Mouse (Mus musculus) intestine, embryonic 16.5 days (tissue): Measurements from ENCODE around the gene Ankdd1b. TPM values are rescaled to one million over a fixed set of nuclear protein-coding genes. Genes with fewer than 3 reads are reported as not detected.

ENCODE experiments used
- ATAC-seq: fragments of 200-750 bp; cut with Nextera tagmentation; 2 replicates; pipeline ENCODE4 v1.8.0; 2017; ENCODE audit warnings: moderate TSS enrichment, moderate library complexity
- H3K27ac ChIP-seq: fragments of 300-500 bp; sonication (generic); 2 replicates; pipeline ENCODE4 v1.5.1; 2014; ENCODE audit warnings: mild to moderate bottlenecking, low read length
- H3K27me3 ChIP-seq: fragments of 300-500 bp; sonication (generic); replicated peaks from 2 replicates; pipeline ENCODE4 v1.6.1; 2014; ENCODE audit warnings: low read length, control low read depth, mixed read lengths; ENCODE audit not compliant: control insufficient read depth, insufficient read depth
- H3K36me3 ChIP-seq: fragments of 300-500 bp; sonication (generic); 2 replicates; pipeline ENCODE4 v1.6.1; 2014; ENCODE audit warnings: low read length, control low read depth; ENCODE audit not compliant: control insufficient read depth, insufficient read depth
- H3K4me1 ChIP-seq: fragments of 300-500 bp; sonication (generic); 2 replicates; pipeline ENCODE4 v1.6.1; 2014; ENCODE audit warnings: low read length, control low read depth, mixed read lengths; ENCODE audit not compliant: control insufficient read depth, insufficient read depth
- H3K4me2 ChIP-seq: fragments of 300-500 bp; sonication (generic); 2 replicates; pipeline ENCODE4 v1.6.1; 2014; ENCODE audit warnings: low read depth, low read length, control low read depth
- H3K4me3 ChIP-seq: fragments of 300-500 bp; sonication (generic); 2 replicates; pipeline ENCODE4 v1.5.1; 2014; ENCODE audit warnings: mild to moderate bottlenecking, low read length
- H3K9ac ChIP-seq: fragments of 300-500 bp; sonication (generic); 2 replicates; pipeline ENCODE4 v1.6.1; 2014; ENCODE audit warnings: low read depth, low read length
- H3K9me3 ChIP-seq: fragments of 300-500 bp; sonication (generic); 2 replicates; pipeline ENCODE4 v1.6.1; 2016; ENCODE audit warnings: low read length, control low read depth; ENCODE audit not compliant: control insufficient read depth
- WGBS: fragments of 180-500 bp; shearing (Covaris S2); extraction: QIAGEN DNeasy Blood & Tissue Kit; methylation state at CpG from one replicate; pipeline ENCODE4 v1.1.7; 2014; 5-methylcytosine and 5-hydroxymethylcytosine counted together
- polyA plus RNA-seq: library from polyadenylated mRNA; unstranded; fragments of >200 nt; fragmentation: Nextera tagmentation; extraction: Ambion mirVana; gene quantifications from 2 replicates; pipeline ENCODE4 v1.2.1, GENCODE M21; 2015

Gene Ankdd1b
- polyA plus RNA-seq, 1 experiment from 2014 or later, result 0.26 TPM

GRCm38 (mm10) chr13:96407040-96407439, 64.0 kb downstream of the Ankdd1b start:
- Histone ChIP-seq H3K4me2 (no peak overlapping the region), H3K27ac (no peak overlapping the region), H3K9ac (no peak overlapping the region), H3K4me1 (no peaks in the 10 kb centered on the region), H3K4me3 (no peak overlapping the region), H3K27me3 (no peaks in the 10 kb centered on the region), H3K9me3 (no peaks in the 10 kb centered on the region), H3K36me3 (peaks cover 14% of the 10 kb centered on the region; the same call in 1 of the 2 replicates)
- 0 out of 2 replicates have a peak, but pooled peaks have one; percentile 23 for ATAC-seq
- 59% methylated on average over 4 of the region's 4 CpGs for WGBS

- ATAC-seq, result no peak
- Histone ChIP-seq H3K9me3 (no peaks in the 10 kb centered on the region), H3K4me1 (no peaks in the 10 kb centered on the region), H3K27ac (no peak overlapping the region), H3K4me3 (no peak overlapping the region), H3K27me3 (no peaks in the 10 kb centered on the region), H3K36me3 (peaks cover 20% of the 10 kb centered on the region), H3K4me2 (no peak overlapping the region), H3K9ac (no peak overlapping the region)
- 88% methylated on average over 2 of the region's 2 CpGs for WGBS
Observed at GRCm38 (mm10) chr13:96405518-96405917, 65.5 kb downstream of the Ankdd1b start.

DNA sequence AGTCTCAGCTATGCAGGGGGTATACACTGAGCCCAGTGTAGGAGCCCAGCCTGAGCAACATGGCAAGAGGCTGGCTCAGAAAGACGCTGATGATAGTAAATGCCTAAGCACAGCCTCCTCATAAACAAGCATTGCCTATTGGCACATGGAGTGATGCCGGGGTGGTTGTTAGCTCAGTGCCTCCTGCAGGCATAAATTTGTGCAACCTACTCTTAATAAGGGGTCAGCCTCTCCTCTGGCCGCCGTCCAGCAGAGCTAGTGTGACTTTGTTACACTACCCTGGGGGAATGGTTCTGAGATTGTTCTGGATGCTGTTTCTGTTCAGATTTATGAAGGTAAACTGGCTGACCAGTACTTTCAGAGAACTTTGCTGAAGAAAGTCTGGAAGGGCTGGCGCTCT, 69.7 kb downstream of the Ankdd1b start:
- H3K36me3 ChIP-seq, result peaks cover 18% of the 10 kb centered on the region
- no peaks in the 10 kb centered on the region for H3K9me3 ChIP-seq
- no peak overlapping the region for H3K4me2 ChIP-seq
- no peak overlapping the region for H3K4me3 ChIP-seq
- H3K4me1 ChIP-seq, result no peaks in the 10 kb centered on the region
- H3K27me3 ChIP-seq, result no peaks in the 10 kb centered on the region
- ATAC-seq, result no peak
- no peak overlapping the region for H3K9ac ChIP-seq
- H3K27ac ChIP-seq, result no peak overlapping the region
- 96% methylated on average over 5 of the region's 5 CpGs for WGBS

DNA sequence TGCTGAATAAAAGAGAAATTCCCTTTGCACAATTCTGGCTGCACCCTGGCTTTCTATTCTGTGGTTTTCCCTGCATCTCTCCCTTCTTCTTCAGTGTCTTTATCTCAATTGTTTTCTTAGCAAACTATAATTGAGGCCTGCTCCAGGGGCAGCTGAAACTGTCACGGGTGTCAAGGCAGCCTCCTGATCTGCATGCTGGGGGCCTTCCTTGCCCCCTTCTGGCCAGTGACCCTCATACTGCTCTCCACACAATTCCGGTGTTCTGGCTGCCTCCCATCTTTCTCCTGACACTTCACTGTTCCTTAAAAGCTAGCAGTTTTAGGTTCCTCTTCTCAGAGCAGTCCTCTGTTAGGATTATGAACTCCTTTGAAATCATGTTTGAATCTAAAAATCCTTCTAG, 81.7 kb downstream of the Ankdd1b start:
- 8% methylated on average over 2 of the region's 2 CpGs for WGBS
- no peak for ATAC-seq

GRCm38 (mm10) chr13:96388042-96388888, 82.7 kb downstream of the Ankdd1b start, which contains the start of gene Poc5:
TSS of gene Poc5 (plus strand) at chr13:96388294.
- peaks cover 3% of the 10 kb centered on the region; the same call in 1 of the 2 replicates for H3K4me1 ChIP-seq

More for the DNA sequence above, 81.7 kb downstream of the Ankdd1b start:
- Histone ChIP-seq H3K9me3 (0 out of 2 replicates have a peak, but pooled peaks cover 2% of the 10 kb centered on the region), H3K4me1 (peaks cover 3% of the 10 kb centered on the region; the same call in 1 of the 2 replicates), H3K27me3 (no peaks in the 10 kb centered on the region), H3K4me2 (peak overlapping the region; percentile 59), H3K27ac (no peak overlapping the region), H3K4me3 (peak overlapping the region; percentile 68), H3K36me3 (no peaks in the 10 kb centered on the region; the same call in 1 of the 2 replicates), H3K9ac (peak overlapping the region; percentile 79)

DNA sequence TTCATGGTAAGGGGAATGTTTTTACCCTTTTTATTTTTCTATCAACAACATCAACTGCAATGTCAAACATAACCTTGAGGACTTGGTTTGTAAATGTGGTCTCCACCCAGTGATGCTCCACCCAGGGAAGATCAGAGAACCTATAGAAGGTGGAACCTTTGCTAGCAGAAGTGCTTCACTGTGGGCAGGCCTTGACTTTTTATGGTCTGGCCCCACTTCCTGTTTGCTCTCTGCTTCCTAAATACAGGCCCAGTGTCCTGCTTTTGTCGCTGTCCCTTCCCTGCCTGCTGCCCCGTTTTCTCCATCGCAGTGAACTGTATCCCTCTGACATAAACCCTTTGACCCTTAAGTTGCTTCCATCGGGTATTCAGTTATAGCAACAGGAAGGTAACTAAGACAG, 93.1 kb downstream of the Ankdd1b start:
- Histone ChIP-seq H3K9me3 (no peaks in the 10 kb centered on the region), H3K36me3 (no peaks in the 10 kb centered on the region), H3K27ac (no peak overlapping the region), H3K4me3 (no peak overlapping the region), H3K9ac (no peak overlapping the region), H3K4me1 (peaks cover 4% of the 10 kb centered on the region; the same call in 1 of the 2 replicates), H3K4me2 (no peak overlapping the region), H3K27me3 (no peaks in the 10 kb centered on the region)
- WGBS, result 57% methylated on average over 4 of the region's 4 CpGs
- ATAC-seq, result no peak

More at GRCm38 (mm10) chr13:96388042-96388888, 82.7 kb downstream of the Ankdd1b start, which contains the start of gene Poc5:
- peak within 1 kb of the TSS; percentile 79 for H3K9ac ChIP-seq
- 0 out of 2 replicates have a peak, but pooled peaks cover 2% of the 10 kb centered on the region for H3K9me3 ChIP-seq
- H3K27ac ChIP-seq, result peak within 1 kb of the TSS; percentile 62
- ATAC-seq, result peak; percentile 100
- under 1% methylated on average over 44 of the region's 44 CpGs for WGBS
- H3K4me2 ChIP-seq, result peak within 1 kb of the TSS; percentile 76
- H3K36me3 ChIP-seq, result no peaks in the 10 kb centered on the region
- H3K27me3 ChIP-seq, result no peaks in the 10 kb centered on the region
- H3K4me3 ChIP-seq, result peak within 1 kb of the TSS; percentile 68

DNA sequence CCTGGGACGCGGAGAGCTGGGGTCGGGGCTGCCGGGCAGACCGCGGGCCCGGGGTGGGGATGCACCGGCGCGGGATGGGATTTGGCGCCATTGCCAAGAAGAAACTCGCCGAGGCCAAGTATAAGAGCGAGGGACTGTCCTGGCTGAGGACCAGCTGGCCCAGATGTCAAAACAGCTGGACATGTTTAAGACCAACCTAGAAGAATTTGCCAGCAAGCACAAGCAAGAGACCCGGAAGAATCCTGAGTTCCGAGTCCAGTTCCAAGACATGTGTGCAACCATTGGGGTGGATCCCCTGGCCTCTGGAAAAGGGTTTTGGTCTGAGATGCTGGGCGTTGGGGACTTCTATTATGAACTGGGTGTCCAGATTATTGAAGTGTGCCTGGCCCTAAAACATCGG, 94.1 kb downstream of the Ankdd1b start:
- no peak overlapping the region for H3K4me3 ChIP-seq
- H3K4me2 ChIP-seq, result no peak overlapping the region
- peaks cover 4% of the 10 kb centered on the region; the same call in 1 of the 2 replicates for H3K4me1 ChIP-seq
- H3K27me3 ChIP-seq, result no peaks in the 10 kb centered on the region
- no peak overlapping the region for H3K27ac ChIP-seq
- no peak overlapping the region for H3K9ac ChIP-seq
- H3K36me3 ChIP-seq, result no peaks in the 10 kb centered on the region
- WGBS, result 89% methylated on average over 18 of the region's 18 CpGs
- ATAC-seq, result no peak
- no peaks in the 10 kb centered on the region for H3K9me3 ChIP-seq

GRCm38 (mm10) chr13:96375519-96375918, 95.5 kb downstream of the Ankdd1b start:
- no peak for ATAC-seq
- Histone ChIP-seq H3K27me3 (no peaks in the 10 kb centered on the region), H3K4me3 (no peak overlapping the region), H3K9ac (no peak overlapping the region), H3K9me3 (no peaks in the 10 kb centered on the region), H3K4me2 (no peak overlapping the region), H3K4me1 (peaks cover 4% of the 10 kb centered on the region; the same call in 1 of the 2 replicates), H3K27ac (no peak overlapping the region), H3K36me3 (no peaks in the 10 kb centered on the region)
- WGBS, result 11% methylated on average over 2 of the region's 2 CpGs
